Mouse (Mus musculus): ENCODE measurements around the gene Slc25a33.

GRCm38 (mm10) chr4:149728810-149729209, 45.3 kb downstream of the Slc25a33 start:
- TF ChIP-seq CTCF (IDR thresholded peaks at IDR 0.05; ENCODE audit: borderline replicate concordance, control insufficient read depth, extremely low read depth, insufficient read depth, low read length, poor library complexity) (no peak), POLR2A (IDR thresholded peaks at IDR 0.05; ENCODE audit: control insufficient read depth, extremely low read depth, insufficient read depth, low read length, poor library complexity) (no peak)

Measured in thymus, adult 2 months (tissue).